Mouse (Mus musculus) MEL (cell line): Measurements from ENCODE around the gene Ankrd50.

ENCODE experiments used
- CTCF ChIP-seq, 3 experiments: IDR thresholded peaks in 2 of 3; conservative IDR thresholded peaks in 1 of 3; 2 replicates each; pipeline ENCODE4 v1.5.1; 2011 to 2012; ENCODE audit warnings: low read length in 3 of 3, low read depth in 2 of 3, mild to moderate bottlenecking in 2 of 3, improper control_type of control experiment in 1 of 3, inconsistent platforms in 1 of 3, mixed read lengths in 1 of 3, moderate library complexity in 1 of 3; ENCODE audit not compliant: control insufficient read depth in 1 of 3, insufficient read depth in 1 of 3, poor library complexity in 1 of 3, severe bottlenecking in 1 of 3
- GATA1 ChIP-seq: IDR thresholded peaks from 2 replicates; pipeline ENCODE4 v1.6.1; 2011; ENCODE audit warnings: low read depth, low read length, improper control_type of control experiment
- JUND ChIP-seq: IDR thresholded peaks from 2 replicates; pipeline ENCODE4 v1.6.1; 2011; ENCODE audit warnings: low read depth, mild to moderate bottlenecking, improper control_type of control experiment, low read length
- KAT2A ChIP-seq: conservative IDR thresholded peaks from 2 replicates; pipeline ENCODE4 v1.6.1; 2012; ENCODE audit warnings: low read depth, low read length, improper control_type of control experiment, inconsistent platforms
- NRF1 ChIP-seq: IDR thresholded peaks from 2 replicates; pipeline ENCODE4 v1.6.1; 2014; ENCODE audit warnings: low read depth, mild to moderate bottlenecking, inconsistent platforms, low read length, improper control_type of control experiment, moderate library complexity; ENCODE audit not compliant: poor library complexity, insufficient read depth, severe bottlenecking
- POLR2A ChIP-seq, 2 experiments: IDR thresholded peaks; 2 replicates each; pipeline ENCODE4 v1.6.1; 2011 to 2012; ENCODE audit warnings: low read length in 2 of 2, mild to moderate bottlenecking in 2 of 2, control low read depth in 1 of 2, improper control_type of control experiment in 1 of 2, low read depth in 1 of 2, moderate library complexity in 1 of 2; ENCODE audit not compliant: control insufficient read depth in 1 of 2, insufficient read depth in 1 of 2, poor library complexity in 1 of 2
- SIN3A ChIP-seq: IDR thresholded peaks from 2 replicates; pipeline ENCODE4 v1.6.1; 2012; ENCODE audit warnings: low read length, improper control_type of control experiment, inconsistent platforms
- TBP ChIP-seq: IDR thresholded peaks from 2 replicates; pipeline ENCODE4 v1.8.0; 2011; ENCODE audit warnings: low read depth, low read length, improper control_type of control experiment
- TCF12 ChIP-seq: IDR thresholded peaks from 2 replicates; pipeline ENCODE4 v1.6.1; 2014; ENCODE audit warnings: low read depth, mild to moderate bottlenecking, inconsistent platforms, low read length, improper control_type of control experiment, moderate library complexity
- ZKSCAN1 ChIP-seq: IDR thresholded peaks from 2 replicates; pipeline ENCODE4 v1.6.1; 2012; ENCODE audit warnings: low read depth, mild to moderate bottlenecking, inconsistent platforms, low read length, improper control_type of control experiment, moderate library complexity

DNA sequence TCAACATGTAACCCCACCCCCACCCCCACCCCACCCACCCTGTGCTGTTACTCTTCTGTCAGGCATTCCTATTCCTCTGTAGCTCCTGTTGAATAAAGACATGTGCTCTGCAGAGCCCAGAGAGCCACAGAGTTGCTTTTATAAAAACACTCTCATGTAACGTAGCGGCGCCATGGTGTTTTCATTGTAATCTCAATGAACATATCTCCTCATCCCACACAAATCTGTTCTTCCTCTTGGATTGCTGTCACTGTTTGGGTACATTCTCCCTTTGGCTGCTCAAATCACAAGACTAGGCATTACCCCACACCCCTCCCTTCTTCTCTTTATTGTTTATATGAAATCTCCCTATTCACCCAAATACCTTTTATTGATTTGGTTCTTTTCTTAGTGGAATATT, 13.9 kb upstream of the Ankrd50 start:
- no peak for TF ChIP-seq GATA1
- no peak for TF ChIP-seq TCF12
- TF ChIP-seq TBP, result no peak
- TF ChIP-seq POLR2A (IDR thresholded peaks at IDR 0.05; ENCODE audit: control insufficient read depth in 1 of 2, insufficient read depth in 1 of 2, low read depth in 1 of 2, low read length in 2 of 2, poor library complexity in 1 of 2), result no peak
- TF ChIP-seq CTCF (IDR thresholded peaks at IDR 0.05 in 2 of 3, conservative IDR thresholded peaks at IDR 0.05 in 1 of 3; ENCODE audit: control insufficient read depth in 1 of 3, insufficient read depth in 1 of 3, low read depth in 2 of 3, low read length in 3 of 3, poor library complexity in 1 of 3, severe bottlenecking in 1 of 3), result no peak
- TF ChIP-seq NRF1, result no peak
- TF ChIP-seq SIN3A, result no peak
- TF ChIP-seq ZKSCAN1, result no peak
- TF ChIP-seq KAT2A, result no peak
- no peak for TF ChIP-seq JUND
